Mouse (Mus musculus) kidney, embryonic 16.5 days (tissue): ENCODE measurements around the gene Cd34. TPM values are rescaled to one million over a fixed set of nuclear protein-coding genes. Genes with fewer than 3 reads are reported as not detected.

Source experiments
- ATAC-seq: fragments of 200-750 bp; cut with Nextera tagmentation; 2 replicates; pipeline ENCODE4 v1.8.0; 2017; ENCODE audit warnings: moderate TSS enrichment; ENCODE audit not compliant: low FRiP score, low TSS enrichment
- H3K27ac ChIP-seq: fragments of 300-500 bp; sonication (generic); 2 replicates; pipeline ENCODE4 v1.5.1; 2014; ENCODE audit warnings: low read length
- H3K27me3 ChIP-seq: fragments of 300-500 bp; sonication (generic); 2 replicates; pipeline ENCODE4 v1.6.1; 2014; ENCODE audit warnings: low read length, control low read depth, mixed read lengths; ENCODE audit not compliant: insufficient read depth
- H3K36me3 ChIP-seq: fragments of 300-500 bp; sonication (generic); 2 replicates; pipeline ENCODE4 v1.6.1; 2014; ENCODE audit warnings: low read length, control low read depth, mixed read lengths; ENCODE audit not compliant: insufficient read depth
- H3K4me1 ChIP-seq: fragments of 300-500 bp; sonication (generic); 2 replicates; pipeline ENCODE4 v1.6.1; 2014; ENCODE audit warnings: low read length, control low read depth, mixed read lengths; ENCODE audit not compliant: insufficient read depth
- H3K4me2 ChIP-seq: fragments of 300-500 bp; sonication (generic); replicated peaks from 2 replicates; pipeline ENCODE4 v1.6.1; 2014; ENCODE audit warnings: low read depth, low read length
- H3K4me3 ChIP-seq: fragments of 300-500 bp; sonication (generic); 2 replicates; pipeline ENCODE4 v1.5.1; 2014; ENCODE audit warnings: mild to moderate bottlenecking, low read length
- H3K9ac ChIP-seq: fragments of 300-500 bp; sonication (generic); replicated peaks from 2 replicates; pipeline ENCODE4 v1.6.1; 2014; ENCODE audit warnings: low read length
- H3K9me3 ChIP-seq: fragments of 300-500 bp; sonication (generic); 2 replicates; pipeline ENCODE4 v1.6.1; 2016; ENCODE audit warnings: low read length, control low read depth
- WGBS: fragments of 180-500 bp; shearing (Covaris S2); extraction: QIAGEN DNeasy Blood & Tissue Kit; methylation state at CpG from one replicate; pipeline ENCODE4 v1.1.7; 2014; 5-methylcytosine and 5-hydroxymethylcytosine counted together
- polyA plus RNA-seq: library from polyadenylated mRNA; unstranded; fragments of >200 nt; fragmentation: Nextera tagmentation; extraction: Ambion mirVana; gene quantifications from 2 replicates; pipeline ENCODE4 v1.2.1, GENCODE M21; 2015

Gene Cd34
- polyA plus RNA-seq, 1 experiment from 2014 or later: 114 TPM

DNA sequence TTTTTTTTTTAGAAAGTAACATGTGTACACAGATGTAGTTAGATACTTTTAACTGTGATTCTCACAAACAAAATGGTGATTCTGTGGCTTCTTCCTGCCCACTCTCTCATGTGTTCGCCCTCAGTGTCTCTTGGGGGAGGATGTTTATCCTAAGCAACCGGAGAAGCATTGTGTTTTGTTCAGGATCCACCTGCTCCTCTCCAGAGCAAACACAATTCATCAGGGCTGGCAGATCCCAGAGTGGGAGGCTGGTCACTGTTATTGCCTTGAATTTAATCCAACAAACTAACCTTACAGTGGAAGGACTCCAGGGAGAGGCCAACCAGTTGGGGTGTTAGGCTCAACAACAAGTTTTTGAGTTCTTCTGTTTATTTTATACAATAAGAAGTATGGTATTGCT, 17.1 kb downstream of the Cd34 start:
- H3K4me1 ChIP-seq: no peaks in the 10 kb centered on the region
- WGBS: 14% methylated on average over 2 of the region's 2 CpGs
- no peak overlapping the region for H3K4me3 ChIP-seq
- H3K36me3 ChIP-seq: no peaks in the 10 kb centered on the region
- H3K4me2 ChIP-seq: no peak overlapping the region
- ATAC-seq: peak; percentile 87; the same call in 1 of the 2 replicates
- H3K27ac ChIP-seq: no peak overlapping the region
- H3K27me3 ChIP-seq: no peaks in the 10 kb centered on the region
- H3K9me3 ChIP-seq: no peaks in the 10 kb centered on the region
- no peak overlapping the region for H3K9ac ChIP-seq

DNA sequence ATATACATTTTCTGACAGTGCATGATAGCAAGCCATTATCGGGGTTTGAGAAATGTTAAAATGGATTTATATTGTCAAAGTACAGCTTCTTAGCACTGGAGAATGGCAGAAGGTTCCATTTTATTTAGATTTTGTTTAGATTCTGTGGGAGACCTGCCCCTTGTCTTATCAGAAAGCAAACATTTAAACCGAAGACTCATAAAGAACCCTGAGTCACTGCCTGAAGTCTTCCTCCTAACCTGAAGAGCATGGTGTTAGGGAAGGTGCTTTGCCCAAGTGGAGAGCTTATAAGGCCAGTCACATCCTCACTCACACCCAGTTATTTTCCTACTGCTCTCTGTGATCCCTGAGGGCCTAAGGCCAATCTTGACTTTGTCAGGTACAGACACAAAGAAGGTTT, 18.4 kb downstream of the Cd34 start:
- H3K9me3 ChIP-seq: no peaks in the 10 kb centered on the region
- H3K4me1 ChIP-seq: no peaks in the 10 kb centered on the region
- ATAC-seq: no peak
- H3K4me3 ChIP-seq: no peak overlapping the region
- no peak overlapping the region for H3K4me2 ChIP-seq
- H3K9ac ChIP-seq: no peak overlapping the region
- H3K27me3 ChIP-seq: no peaks in the 10 kb centered on the region
- WGBS: 85% methylated on average over 2 of the region's 2 CpGs
- no peaks in the 10 kb centered on the region for H3K36me3 ChIP-seq
- H3K27ac ChIP-seq: no peak overlapping the region

- no peak overlapping the region for H3K4me3 ChIP-seq
- no peak overlapping the region for H3K4me2 ChIP-seq
- ATAC-seq: peak; percentile 76; the same call in 1 of the 2 replicates
- no peaks in the 10 kb centered on the region for H3K27me3 ChIP-seq
- no peak overlapping the region for H3K27ac ChIP-seq
- H3K9ac ChIP-seq: no peak overlapping the region
- no peaks in the 10 kb centered on the region for H3K9me3 ChIP-seq
- H3K4me1 ChIP-seq: no peaks in the 10 kb centered on the region
- WGBS: 34% methylated on average over 5 of the region's 5 CpGs
- H3K36me3 ChIP-seq: no peaks in the 10 kb centered on the region
Observed at GRCm38 (mm10) chr1:194962181-194962580, 23.6 kb downstream of the Cd34 start.

GRCm38 (mm10) chr1:194962712-194963111, 24.1 kb downstream of the Cd34 start:
- Histone ChIP-seq H3K4me1 (no peaks in the 10 kb centered on the region), H3K9me3 (no peaks in the 10 kb centered on the region), H3K4me2 (no peak overlapping the region), H3K36me3 (no peaks in the 10 kb centered on the region), H3K4me3 (no peak overlapping the region), H3K9ac (no peak overlapping the region), H3K27me3 (no peaks in the 10 kb centered on the region), H3K27ac (no peak overlapping the region)
- ATAC-seq: peak; percentile 27; the same call in 1 of the 2 replicates

- no peaks in the 10 kb centered on the region for H3K36me3 ChIP-seq
- 0 out of 2 replicates have a peak, but pooled peaks cover 3% of the 10 kb centered on the region for H3K4me1 ChIP-seq
- no peak for ATAC-seq
- no peak overlapping the region for H3K4me3 ChIP-seq
- WGBS: 90% methylated on average over 4 of the region's 4 CpGs
- H3K4me2 ChIP-seq: no peak overlapping the region
- H3K9me3 ChIP-seq: no peaks in the 10 kb centered on the region
- no peak overlapping the region for H3K27ac ChIP-seq
- no peaks in the 10 kb centered on the region; the same call in 1 of the 2 replicates for H3K27me3 ChIP-seq
- H3K9ac ChIP-seq: no peak overlapping the region
Observed at GRCm38 (mm10) chr1:194971980-194972379, 33.4 kb downstream of the Cd34 start.

DNA sequence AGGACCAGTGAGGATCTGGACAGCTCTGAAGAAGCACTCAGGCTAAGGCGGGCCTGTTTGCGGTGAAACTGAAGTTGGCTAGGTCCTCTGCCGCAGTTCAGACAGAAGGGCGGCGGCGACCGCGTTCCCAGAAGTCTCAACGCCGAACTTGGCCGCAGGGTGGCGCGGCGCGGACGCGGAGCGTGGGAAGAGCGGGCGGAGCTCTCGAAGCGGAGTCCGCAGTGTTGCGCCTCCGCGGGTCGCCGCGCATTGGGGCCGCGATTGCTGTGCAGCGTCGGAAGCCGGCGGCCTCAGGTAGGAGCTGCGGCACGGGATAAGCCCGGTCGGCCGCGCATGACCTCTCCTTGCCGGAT, 37.5 kb downstream of the Cd34 start:
- peak; percentile 94 for ATAC-seq
- peak overlapping the region; percentile 71; the same call in 1 of the 2 replicates for H3K27ac ChIP-seq

DNA sequence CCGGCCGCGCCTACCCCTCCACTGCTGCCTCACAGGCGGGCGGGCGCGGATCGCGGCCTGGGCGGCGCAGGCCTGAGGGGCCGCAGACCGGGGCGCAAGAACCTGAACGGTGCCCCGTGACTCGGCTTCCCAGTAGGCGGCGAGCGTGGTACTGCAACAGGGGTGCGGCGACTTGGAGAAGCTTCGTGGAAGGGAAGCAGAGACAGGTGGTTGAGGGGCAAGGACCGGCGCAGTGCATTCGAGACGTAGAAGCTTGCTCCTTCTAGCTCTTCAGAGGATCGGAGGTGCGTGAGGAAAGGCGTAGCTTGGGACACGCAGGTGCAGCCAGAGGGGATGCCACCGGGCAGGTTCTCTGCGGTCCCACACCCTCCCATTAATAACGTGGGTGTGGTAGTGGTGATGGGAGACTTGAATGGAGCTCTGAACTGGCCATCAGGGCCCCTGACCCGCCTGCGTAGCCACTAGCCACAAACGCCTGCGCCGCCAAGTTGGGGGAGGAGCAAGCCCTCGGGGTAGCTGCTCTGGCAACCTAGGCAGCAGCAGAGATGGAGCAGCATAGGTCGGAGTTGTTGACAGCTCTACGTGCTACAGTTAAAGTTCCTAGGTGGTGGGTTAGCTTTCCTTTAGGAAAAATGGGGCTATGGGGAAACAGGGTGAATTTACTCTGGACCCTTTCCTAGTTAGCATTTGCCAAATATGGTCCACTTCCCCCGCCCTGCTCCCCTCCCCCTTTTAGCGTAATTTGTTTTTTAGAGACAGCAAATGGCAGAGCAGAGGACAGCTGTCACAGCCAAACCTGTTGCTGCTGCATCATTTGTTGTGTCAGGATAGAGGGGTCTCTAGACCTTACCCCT, 38.1 kb downstream of the Cd34 start:
- Histone ChIP-seq H3K4me2 (peak overlapping the region; percentile 94), H3K4me3 (peak overlapping the region; percentile 73), H3K4me1 (peaks cover 10% of the 10 kb centered on the region; the same call in 1 of the 2 replicates), H3K36me3 (no peaks in the 10 kb centered on the region), H3K27me3 (no peaks in the 10 kb centered on the region; the same call in 1 of the 2 replicates), H3K27ac (peak overlapping the region; percentile 71; the same call in 1 of the 2 replicates), H3K9ac (peak overlapping the region; percentile 86), H3K9me3 (no peaks in the 10 kb centered on the region)
- ATAC-seq: peak; percentile 96
- WGBS: 1% methylated on average over 35 of the region's 44 CpGs

More for the DNA sequence above, 37.5 kb downstream of the Cd34 start:
- H3K36me3 ChIP-seq: no peaks in the 10 kb centered on the region
- peak overlapping the region; percentile 94 for H3K4me2 ChIP-seq
- H3K27me3 ChIP-seq: no peaks in the 10 kb centered on the region; the same call in 1 of the 2 replicates
- H3K9me3 ChIP-seq: no peaks in the 10 kb centered on the region
- peak overlapping the region; percentile 86 for H3K9ac ChIP-seq
- peaks cover 10% of the 10 kb centered on the region; the same call in 1 of the 2 replicates for H3K4me1 ChIP-seq
- peak overlapping the region; percentile 73 for H3K4me3 ChIP-seq
- under 1% methylated on average over 37 of the region's 42 CpGs for WGBS

DNA sequence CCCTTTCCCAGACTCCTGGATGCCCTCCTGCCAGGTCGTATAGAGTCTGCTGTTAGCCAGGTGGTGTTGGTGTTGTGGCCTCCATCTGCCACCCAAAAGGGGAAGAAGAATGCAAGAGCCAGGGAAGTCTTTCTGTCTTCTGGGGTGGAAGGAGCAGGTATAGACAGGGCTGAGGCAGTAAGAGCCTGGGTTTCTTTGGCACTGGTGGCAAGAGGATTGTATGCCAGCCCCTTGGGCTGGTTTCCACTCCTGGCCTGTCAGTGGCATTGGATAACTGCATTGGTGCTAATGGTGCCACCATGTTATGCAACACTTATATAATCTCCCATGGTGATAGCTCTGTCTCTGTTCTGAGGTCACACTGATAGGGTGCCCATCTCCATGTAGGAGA, 38.7 kb downstream of the Cd34 start:
- ATAC-seq: no peak
- no peaks in the 10 kb centered on the region for H3K36me3 ChIP-seq
- H3K4me1 ChIP-seq: peaks cover 10% of the 10 kb centered on the region; the same call in 1 of the 2 replicates
- no peaks in the 10 kb centered on the region for H3K9me3 ChIP-seq
- peak overlapping the region; percentile 94 for H3K4me2 ChIP-seq
- no peak overlapping the region for H3K27ac ChIP-seq
- H3K4me3 ChIP-seq: peak overlapping the region; percentile 73; the same call in 1 of the 2 replicates
- H3K27me3 ChIP-seq: no peaks in the 10 kb centered on the region; the same call in 1 of the 2 replicates
- 6% methylated on average over 1 of the region's 1 CpGs for WGBS
- no peak overlapping the region for H3K9ac ChIP-seq

DNA sequence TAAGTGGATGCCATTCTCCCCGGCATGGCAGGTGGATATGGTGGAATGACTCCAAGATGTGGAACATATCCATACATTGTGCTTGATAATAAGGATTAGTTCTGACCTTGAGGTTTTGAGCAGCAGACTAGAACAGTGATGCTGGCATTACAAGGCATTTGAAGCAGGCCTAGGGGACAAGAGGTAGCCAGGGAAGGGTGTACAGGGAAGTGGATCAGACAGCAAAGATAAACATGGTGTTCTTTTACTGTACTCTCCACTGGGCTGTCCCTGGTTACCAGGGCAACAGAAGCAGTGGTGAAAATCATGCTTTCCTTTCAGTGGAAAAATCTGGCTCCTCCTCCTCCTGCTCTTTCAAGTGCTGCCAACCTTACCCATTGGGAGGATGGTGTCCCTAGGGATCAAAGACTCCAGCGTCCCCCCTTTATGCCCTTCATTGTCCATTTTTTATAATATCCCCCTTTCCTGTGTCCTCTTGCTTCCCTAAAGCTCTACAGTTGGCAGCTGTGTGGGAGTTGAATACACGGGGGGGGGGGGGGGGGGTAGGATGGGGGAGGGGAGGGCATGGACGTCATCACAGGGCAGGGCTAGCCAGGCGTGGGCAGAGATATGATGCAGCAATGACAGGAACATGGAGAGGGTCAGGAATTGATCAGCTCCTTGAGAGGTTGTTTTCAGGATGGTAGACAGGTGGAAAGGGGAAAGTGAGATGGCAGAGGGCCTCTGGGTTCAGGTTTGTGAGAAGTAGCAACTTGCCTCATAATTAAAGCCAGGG, 39.5 kb downstream of the Cd34 start:
- Histone ChIP-seq H3K9me3 (no peaks in the 10 kb centered on the region), H3K4me1 (peaks cover 10% of the 10 kb centered on the region; the same call in 1 of the 2 replicates), H3K4me3 (no peak overlapping the region), H3K36me3 (no peaks in the 10 kb centered on the region), H3K27ac (no peak overlapping the region), H3K27me3 (no peaks in the 10 kb centered on the region; the same call in 1 of the 2 replicates), H3K9ac (no peak overlapping the region), H3K4me2 (no peak overlapping the region)
- ATAC-seq: no peak
- WGBS: 45% methylated on average over 4 of the region's 5 CpGs
